Mouse (Mus musculus) liver, adult 2 months (tissue): ENCODE results near the gene Nanog.

Experiments used
- CTCF ChIP-seq: fragments of 200-500 bp; IDR thresholded peaks from 2 replicates; pipeline ENCODE4 v1.5.1; 2011; ENCODE audit warnings: low read depth, low read length, control low read depth
- POLR2A ChIP-seq: fragments of 200-500 bp; IDR thresholded peaks from 2 replicates; pipeline ENCODE4 v1.6.1; 2011; ENCODE audit warnings: low read length, control low read depth; ENCODE audit not compliant: insufficient read depth; ENCODE audit errors: extremely low read depth

- TF ChIP-seq POLR2A (no peak), CTCF (no peak)
Observed at GRCm38 (mm10) chr6:122758732-122759131, 51.4 kb downstream of the Nanog start.
